Mouse (Mus musculus) embryonic facial prominence, embryonic 10.5 days (tissue): ENCODE results near the gene Thap11. TPM values are rescaled to one million over a fixed set of nuclear protein-coding genes. Genes with fewer than 3 reads are reported as not detected.

Experiments used
- DNase-seq: peaks from one replicate; pipeline ENCODE4 v3.0.0-alpha.2; 2017; ENCODE audit warnings: low spot score
- H3K27ac ChIP-seq: fragments of 300-500 bp; sonication (generic); replicated peaks from 2 replicates; pipeline ENCODE4 v1.5.1; 2016; ENCODE audit warnings: mild to moderate bottlenecking
- H3K27me3 ChIP-seq: fragments of 300-500 bp; sonication (generic); replicated peaks from 2 replicates; pipeline ENCODE4 v1.6.1; 2016; ENCODE audit warnings: low read depth, mild to moderate bottlenecking; ENCODE audit not compliant: poor library complexity, severe bottlenecking
- H3K36me3 ChIP-seq: fragments of 300-500 bp; sonication (generic); replicated peaks from 2 replicates; pipeline ENCODE4 v1.6.1; 2016; ENCODE audit warnings: mild to moderate bottlenecking, moderate library complexity
- H3K4me1 ChIP-seq: fragments of 300-500 bp; sonication (generic); 2 replicates; pipeline ENCODE4 v1.6.1; 2016
- H3K4me3 ChIP-seq: fragments of 300-500 bp; sonication (generic); 2 replicates; pipeline ENCODE4 v1.5.1; 2016; ENCODE audit warnings: mild to moderate bottlenecking, moderate library complexity
- H3K9me3 ChIP-seq: fragments of 300-500 bp; sonication (generic); 2 replicates; pipeline ENCODE4 v1.6.1; 2016; ENCODE audit warnings: mild to moderate bottlenecking
- WGBS: fragments of 180-500 bp; shearing (Covaris S2); methylation state at CpG from one replicate; pipeline ENCODE4 v1.1.7; 2016; 5-methylcytosine and 5-hydroxymethylcytosine counted together
- polyA plus RNA-seq: library from polyadenylated mRNA; unstranded; fragments of >200 nt; fragmentation: Nextera tagmentation; extraction: Ambion mirVana; gene quantifications from 2 replicates; pipeline ENCODE4 v1.2.1, GENCODE M21; 2016

The Thap11 gene
- polyA plus RNA-seq, result 82.1 and 83.0 TPM in 2 replicates

- Histone ChIP-seq H3K36me3 (peaks cover 22% of the 10 kb centered on the region), H3K4me1 (peaks cover 57% of the 10 kb centered on the region), H3K27ac (peak within 1 kb of the TSS; percentile 95), H3K4me3 (peak within 1 kb of the TSS; percentile 84), H3K9me3 (no peaks in the 10 kb centered on the region), H3K27me3 (no peaks in the 10 kb centered on the region)
- WGBS, result under 1% methylated on average over 43 of the region's 43 CpGs
- DNase-seq, result peak; percentile 95
These were observed at the start of gene Thap11 for GRCm38 (mm10) chr8:105854715-105855216. TSS of gene Thap11 (plus strand) at chr8:105855132.

- Histone ChIP-seq H3K4me3 (no peak overlapping the region), H3K27ac (no peak overlapping the region), H3K36me3 (peaks cover 51% of the 10 kb centered on the region), H3K4me1 (no peaks in the 10 kb centered on the region), H3K27me3 (no peaks in the 10 kb centered on the region), H3K9me3 (no peaks in the 10 kb centered on the region)
- 85% methylated on average over 3 of the region's 3 CpGs for WGBS
- DNase-seq, result no peak
These were observed 49.6 kb upstream of the Thap11 start for GRCm38 (mm10) chr8:105805346-105805745.

DNA sequence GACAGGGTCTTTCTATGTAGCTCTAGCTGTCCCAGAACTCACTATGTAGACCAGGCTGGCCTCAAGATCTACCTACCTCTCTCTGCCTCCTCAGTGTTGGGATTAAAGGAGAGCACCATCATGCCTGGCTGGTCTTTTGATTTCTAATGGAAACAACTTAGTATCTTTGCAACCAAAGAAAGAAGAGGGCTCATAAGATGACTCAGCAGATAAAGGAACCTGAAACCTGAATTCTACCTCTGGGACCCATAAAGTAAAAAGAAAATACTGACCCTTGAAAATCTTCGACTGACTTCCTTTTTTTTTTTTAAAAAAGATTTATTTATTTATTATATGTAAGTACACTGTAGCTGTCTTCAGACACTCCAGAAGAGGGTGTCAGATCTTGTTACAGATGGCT, 49.0 kb upstream of the Thap11 start:
- Histone ChIP-seq H3K27me3 (no peaks in the 10 kb centered on the region), H3K4me3 (no peak overlapping the region), H3K27ac (no peak overlapping the region), H3K36me3 (peaks cover 57% of the 10 kb centered on the region), H3K9me3 (no peaks in the 10 kb centered on the region), H3K4me1 (no peaks in the 10 kb centered on the region)
- no peak for DNase-seq
- WGBS, result 87% methylated on average over 1 of the region's 1 CpGs

DNA sequence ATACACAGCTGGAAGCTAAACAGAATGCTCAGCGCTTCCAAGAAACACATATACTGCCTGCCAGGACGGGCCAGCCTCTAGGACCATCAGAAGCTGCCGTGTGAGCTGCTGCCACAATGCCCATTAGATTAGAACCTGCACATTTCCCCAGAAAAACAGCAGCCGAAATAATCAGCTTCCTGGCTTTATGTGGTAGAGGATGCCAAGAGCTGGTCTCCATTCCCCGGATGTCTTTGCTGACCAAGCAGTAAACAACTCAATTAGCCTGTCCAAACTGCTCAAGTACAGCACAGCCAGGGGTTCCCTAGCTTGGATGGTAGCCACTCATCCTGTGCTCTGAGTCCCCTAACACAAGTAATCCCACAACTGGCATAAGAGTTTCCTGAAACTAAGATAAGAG, 47.2 kb upstream of the Thap11 start:
- Histone ChIP-seq H3K27me3 (no peaks in the 10 kb centered on the region), H3K4me1 (no peaks in the 10 kb centered on the region), H3K4me3 (no peak overlapping the region), H3K36me3 (peaks cover 68% of the 10 kb centered on the region), H3K27ac (no peak overlapping the region), H3K9me3 (no peaks in the 10 kb centered on the region)
- no peak for DNase-seq
- 91% methylated on average over 5 of the region's 5 CpGs for WGBS

- H3K36me3 ChIP-seq, result peaks cover 70% of the 10 kb centered on the region
- WGBS, result 94% methylated on average over 2 of the region's 2 CpGs
- H3K27ac ChIP-seq, result no peak overlapping the region
- no peaks in the 10 kb centered on the region for H3K9me3 ChIP-seq
- H3K27me3 ChIP-seq, result no peaks in the 10 kb centered on the region
- no peaks in the 10 kb centered on the region for H3K4me1 ChIP-seq
- DNase-seq, result no peak
- H3K4me3 ChIP-seq, result no peak overlapping the region
These were observed 46.5 kb upstream of the Thap11 start for GRCm38 (mm10) chr8:105808480-105808879.

DNA sequence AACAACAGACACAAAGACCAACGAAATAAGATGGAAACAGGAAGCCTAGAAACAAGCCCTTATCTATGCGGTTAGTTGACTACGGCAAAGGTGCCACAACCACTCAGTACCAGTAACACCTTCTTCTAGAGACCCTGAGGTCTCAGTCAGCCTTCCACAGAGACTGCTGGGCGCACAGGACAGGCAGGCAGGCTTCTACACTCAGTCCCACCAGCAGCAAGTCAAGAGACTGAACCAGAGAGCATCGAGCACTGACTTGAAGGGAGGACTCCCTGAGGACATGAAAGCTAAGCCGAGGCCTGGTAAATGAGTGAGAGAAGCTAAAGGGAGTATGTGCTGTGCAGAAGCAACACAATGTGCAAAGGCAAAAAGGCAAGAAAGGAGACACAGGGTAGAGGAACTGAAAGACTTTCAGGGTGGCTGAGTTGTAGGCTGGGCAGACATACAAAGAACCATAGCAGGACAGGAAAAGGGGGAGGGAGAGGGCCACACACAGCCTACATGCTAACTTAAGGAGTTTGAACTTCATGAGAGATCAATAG, 44.6 kb upstream of the Thap11 start:
- Histone ChIP-seq H3K4me1 (no peaks in the 10 kb centered on the region), H3K9me3 (no peaks in the 10 kb centered on the region), H3K36me3 (peaks cover 71% of the 10 kb centered on the region), H3K27me3 (no peaks in the 10 kb centered on the region), H3K4me3 (no peak overlapping the region), H3K27ac (no peak overlapping the region)
- no peak for DNase-seq
- 90% methylated on average over 6 of the region's 6 CpGs for WGBS

DNA sequence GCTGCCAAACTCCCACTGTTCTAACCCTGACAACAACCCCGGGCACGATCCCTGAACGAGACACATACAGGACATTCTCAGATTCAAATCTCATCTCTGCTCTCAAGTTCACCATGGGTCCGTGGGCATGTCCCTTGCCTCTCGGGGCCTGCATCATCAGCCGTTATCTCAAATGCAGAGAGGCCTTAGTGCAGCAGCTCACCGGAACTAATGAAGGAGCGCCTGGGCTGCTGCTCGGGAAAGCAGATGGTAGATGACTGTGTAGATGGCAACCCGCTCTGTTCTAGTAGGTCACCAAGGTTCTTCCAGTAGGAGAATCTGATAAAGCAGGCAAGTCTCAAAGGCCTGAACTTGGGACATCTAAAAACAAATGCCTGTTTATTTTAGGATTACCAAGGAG, 43.9 kb upstream of the Thap11 start:
- Histone ChIP-seq H3K36me3 (peaks cover 69% of the 10 kb centered on the region), H3K27ac (no peak overlapping the region), H3K4me1 (no peaks in the 10 kb centered on the region), H3K27me3 (no peaks in the 10 kb centered on the region), H3K4me3 (no peak overlapping the region), H3K9me3 (no peaks in the 10 kb centered on the region)
- DNase-seq, result no peak
- WGBS, result 92% methylated on average over 10 of the region's 10 CpGs

- no peak overlapping the region for H3K27ac ChIP-seq
- no peaks in the 10 kb centered on the region for H3K4me1 ChIP-seq
- H3K36me3 ChIP-seq, result peaks cover 70% of the 10 kb centered on the region
These were observed 43.4 kb upstream of the Thap11 start for GRCm38 (mm10) chr8:105811543-105811942.

GRCm38 (mm10) chr8:105812511-105812910, 42.4 kb upstream of the Thap11 start:
- H3K36me3 ChIP-seq, result peaks cover 76% of the 10 kb centered on the region
- 88% methylated on average over 5 of the region's 5 CpGs for WGBS

More at GRCm38 (mm10) chr8:105811543-105811942, 43.4 kb upstream of the Thap11 start:
- Histone ChIP-seq H3K4me3 (no peak overlapping the region), H3K27me3 (no peaks in the 10 kb centered on the region), H3K9me3 (no peaks in the 10 kb centered on the region)
- no peak for DNase-seq
- 85% methylated on average over 3 of the region's 3 CpGs for WGBS

DNA sequence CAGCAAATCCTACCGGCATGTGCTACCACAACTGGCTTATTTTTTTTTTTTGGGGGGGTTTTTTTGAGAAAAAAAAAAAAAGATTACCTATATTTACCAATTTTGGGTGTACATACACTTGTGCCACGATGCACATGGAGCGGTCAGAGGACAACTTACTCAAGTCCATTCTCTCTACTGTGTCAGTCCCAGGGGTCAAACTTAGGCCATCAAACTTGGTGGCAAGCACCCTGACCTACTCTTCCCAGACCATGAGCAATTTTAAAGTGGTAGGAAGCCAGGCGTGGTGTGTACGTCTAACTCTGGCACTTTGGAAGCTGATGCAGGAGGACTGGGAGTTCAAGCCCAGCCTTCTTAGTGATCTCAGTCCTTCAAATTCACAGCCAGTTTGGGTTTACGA, 41.7 kb upstream of the Thap11 start:
- no peaks in the 10 kb centered on the region for H3K9me3 ChIP-seq

More at GRCm38 (mm10) chr8:105812511-105812910, 42.4 kb upstream of the Thap11 start:
- Histone ChIP-seq H3K9me3 (no peaks in the 10 kb centered on the region), H3K4me3 (no peak overlapping the region), H3K27ac (no peak overlapping the region), H3K4me1 (no peaks in the 10 kb centered on the region), H3K27me3 (no peaks in the 10 kb centered on the region)
- no peak for DNase-seq

DNA sequence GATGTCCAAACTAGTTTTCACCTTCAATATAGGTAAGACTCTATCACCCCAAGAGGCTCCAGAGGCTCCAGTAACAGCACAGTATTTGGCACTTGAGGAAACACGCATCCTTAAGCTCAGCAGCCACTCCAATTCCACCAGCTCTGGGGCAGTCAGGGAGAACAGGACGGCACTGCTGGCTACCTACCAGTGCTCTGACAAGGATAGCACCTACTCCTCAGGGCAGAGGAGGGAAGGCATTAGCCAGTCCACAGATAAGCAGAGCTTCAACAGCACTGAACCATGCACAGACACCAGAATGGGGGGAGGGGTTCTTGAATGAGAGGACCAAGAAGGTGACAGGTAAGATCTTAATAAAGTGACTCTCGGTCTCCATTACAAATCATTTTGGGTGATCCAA, 35.3 kb upstream of the Thap11 start:
- Histone ChIP-seq H3K27me3 (no peaks in the 10 kb centered on the region), H3K4me1 (no peaks in the 10 kb centered on the region), H3K4me3 (no peak overlapping the region), H3K9me3 (no peaks in the 10 kb centered on the region), H3K36me3 (peaks cover 91% of the 10 kb centered on the region), H3K27ac (no peak overlapping the region)
- WGBS, result 92% methylated on average over 3 of the region's 3 CpGs
- DNase-seq, result no peak

More for the DNA sequence above, 41.7 kb upstream of the Thap11 start:
- Histone ChIP-seq H3K27me3 (no peaks in the 10 kb centered on the region), H3K36me3 (peaks cover 78% of the 10 kb centered on the region), H3K4me3 (no peak overlapping the region), H3K27ac (no peak overlapping the region), H3K4me1 (no peaks in the 10 kb centered on the region)
- WGBS, result 94% methylated on average over 6 of the region's 6 CpGs
- no peak for DNase-seq

- Histone ChIP-seq H3K4me3 (no peak overlapping the region), H3K36me3 (peaks cover 95% of the 10 kb centered on the region), H3K27me3 (no peaks in the 10 kb centered on the region)
These were observed 34.0 kb upstream of the Thap11 start for GRCm38 (mm10) chr8:105820925-105821324.

DNA sequence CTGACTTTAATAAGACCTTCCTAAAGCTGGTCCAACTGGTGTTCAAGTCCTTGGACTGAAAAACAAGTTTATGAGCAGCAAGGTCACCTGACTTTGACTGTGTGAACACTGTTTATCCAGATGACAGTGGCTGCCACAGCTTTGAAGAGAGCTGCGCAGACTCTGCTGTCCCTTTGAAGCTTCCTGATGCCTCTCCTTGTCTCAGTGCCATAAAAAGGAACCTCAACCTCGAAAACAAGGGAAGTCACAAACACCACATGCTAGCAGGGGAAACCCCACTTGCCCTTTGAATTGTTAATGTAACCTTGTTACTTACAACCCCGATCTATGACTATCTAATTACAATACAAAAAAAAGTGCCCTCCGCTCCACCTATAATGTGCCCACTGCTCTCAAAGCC, 29.4 kb upstream of the Thap11 start:
- 85% methylated on average over 4 of the region's 4 CpGs for WGBS
- Histone ChIP-seq H3K27ac (no peak overlapping the region), H3K9me3 (no peaks in the 10 kb centered on the region), H3K36me3 (peaks cover 54% of the 10 kb centered on the region), H3K4me1 (peaks cover 20% of the 10 kb centered on the region), H3K4me3 (peak overlapping the region; percentile 78), H3K27me3 (no peaks in the 10 kb centered on the region)
- DNase-seq, result no peak

More at GRCm38 (mm10) chr8:105820925-105821324, 34.0 kb upstream of the Thap11 start:
- no peak overlapping the region for H3K27ac ChIP-seq
- WGBS, result 92% methylated on average over 1 of the region's 1 CpGs
- peaks cover 8% of the 10 kb centered on the region for H3K4me1 ChIP-seq
- H3K9me3 ChIP-seq, result no peaks in the 10 kb centered on the region
- no peak for DNase-seq
